Mouse (Mus musculus) neural tube, embryonic 10.5 days (tissue): ENCODE data around the gene Lingo1.
A peak's percentile ranks its signal among the peaks of the same experiment; 100 is the strongest.

Experiments
- DNase-seq: peaks from one replicate; pipeline ENCODE4 v3.0.0-alpha.2; 2017; ENCODE audit warnings: low spot score; ENCODE audit errors: extremely low spot score

Lingo1 gene

GRCm38 (mm10) chr9:56727703-56728684 is 68.3 kb downstream of the Lingo1 start:
- DNase-seq = no peak

DNA sequence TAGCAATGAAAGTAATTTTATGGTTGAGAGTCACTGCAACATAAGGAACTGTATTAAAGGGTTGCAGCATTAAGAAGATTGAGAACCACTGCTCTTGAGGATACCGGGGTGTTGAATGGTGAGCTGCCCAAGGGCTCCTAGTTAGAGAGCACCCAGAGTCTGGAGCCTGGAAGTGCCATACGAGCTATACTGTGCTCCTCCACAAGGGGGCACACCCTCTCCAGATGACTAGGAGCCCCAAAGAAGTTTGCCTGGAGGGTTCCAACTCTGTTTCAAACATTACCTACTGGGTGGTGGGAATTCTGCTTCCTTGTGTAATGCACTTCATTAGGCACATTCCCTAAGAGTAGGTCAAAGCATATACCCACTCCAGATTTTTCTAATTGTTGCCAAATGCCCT is 70.5 kb downstream of the Lingo1 start:
- DNase-seq = peak; percentile 53

DNA sequence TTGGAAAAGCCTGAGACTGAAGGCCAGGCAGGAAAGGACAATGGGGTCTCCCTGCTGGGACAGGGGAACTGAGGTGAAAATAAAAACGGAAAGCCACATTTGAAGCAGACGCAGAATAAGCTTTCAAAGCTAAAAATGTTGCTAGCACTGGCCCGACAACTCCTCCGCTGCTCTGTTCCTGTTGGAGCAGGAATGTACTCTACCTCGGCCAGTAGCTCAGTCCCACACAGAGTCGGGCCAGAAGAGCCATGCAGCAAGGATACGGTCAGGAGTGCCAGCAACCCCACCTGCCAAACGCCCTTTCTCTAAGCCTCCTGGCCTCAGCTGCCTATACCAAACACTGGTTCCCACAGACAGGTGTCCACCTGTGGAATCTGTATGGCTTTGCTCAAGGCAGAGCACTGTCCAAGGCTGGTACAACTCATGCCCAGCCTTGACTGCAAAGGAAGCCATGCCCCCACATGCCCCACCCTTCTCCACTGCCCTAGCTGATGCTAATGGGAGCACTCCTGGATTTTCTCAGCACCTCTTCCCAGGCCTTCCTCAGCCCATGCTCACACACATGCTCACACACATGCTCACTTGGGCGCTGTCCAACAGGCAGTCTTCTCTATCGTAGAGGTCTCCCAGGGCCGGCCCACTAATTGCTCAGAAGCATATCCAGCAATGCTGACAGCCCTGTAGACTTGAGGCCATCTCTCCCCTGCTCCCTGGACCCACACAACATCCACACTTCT is 74.0 kb downstream of the Lingo1 start:
- no peak for DNase-seq

GRCm38 (mm10) chr9:56718984-56719383 is 77.3 kb downstream of the Lingo1 start:
- no peak for DNase-seq

DNA sequence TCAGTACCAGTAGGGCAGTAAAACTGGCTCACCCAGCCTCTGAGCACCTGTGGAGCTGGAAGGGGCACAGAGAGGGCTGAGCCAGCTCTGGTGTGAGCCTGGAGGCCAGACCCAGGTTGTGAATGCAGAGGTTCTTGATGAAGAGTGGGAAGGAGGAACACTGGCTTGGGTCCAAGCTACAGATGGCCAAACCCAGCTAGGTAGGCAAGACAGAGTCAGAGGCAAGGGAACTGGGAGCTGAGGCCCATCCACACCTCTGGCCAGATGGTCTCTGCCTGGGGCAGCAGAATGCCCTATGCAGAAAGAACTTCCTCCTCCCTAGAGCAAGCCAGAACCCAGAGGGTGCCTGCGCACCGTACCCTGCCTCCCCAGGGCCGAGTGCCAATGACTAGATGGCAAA is 79.7 kb downstream of the Lingo1 start:
- no peak for DNase-seq

GRCm38 (mm10) chr9:56716066-56716465 is 80.2 kb downstream of the Lingo1 start:
- no peak for DNase-seq

DNA sequence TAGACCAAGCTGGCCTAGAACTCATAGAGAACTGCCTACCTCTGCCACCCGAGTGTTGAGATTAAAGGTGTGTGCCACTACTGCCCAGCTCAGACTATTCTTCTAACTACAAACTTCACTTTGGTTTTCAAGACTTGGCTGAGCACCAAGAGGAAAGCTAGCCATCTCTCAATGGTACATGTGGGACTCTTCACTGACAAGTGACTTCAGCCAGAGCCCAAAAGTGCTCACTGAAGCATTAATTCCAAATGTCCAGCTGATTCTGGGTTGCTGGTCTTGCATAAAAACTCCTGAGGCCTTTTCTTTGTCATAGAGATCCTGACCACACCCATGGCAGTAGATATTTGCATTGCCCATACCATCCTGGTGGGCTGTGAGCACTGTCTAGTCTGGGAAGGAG is 81.9 kb downstream of the Lingo1 start:
- DNase-seq = no peak

DNA sequence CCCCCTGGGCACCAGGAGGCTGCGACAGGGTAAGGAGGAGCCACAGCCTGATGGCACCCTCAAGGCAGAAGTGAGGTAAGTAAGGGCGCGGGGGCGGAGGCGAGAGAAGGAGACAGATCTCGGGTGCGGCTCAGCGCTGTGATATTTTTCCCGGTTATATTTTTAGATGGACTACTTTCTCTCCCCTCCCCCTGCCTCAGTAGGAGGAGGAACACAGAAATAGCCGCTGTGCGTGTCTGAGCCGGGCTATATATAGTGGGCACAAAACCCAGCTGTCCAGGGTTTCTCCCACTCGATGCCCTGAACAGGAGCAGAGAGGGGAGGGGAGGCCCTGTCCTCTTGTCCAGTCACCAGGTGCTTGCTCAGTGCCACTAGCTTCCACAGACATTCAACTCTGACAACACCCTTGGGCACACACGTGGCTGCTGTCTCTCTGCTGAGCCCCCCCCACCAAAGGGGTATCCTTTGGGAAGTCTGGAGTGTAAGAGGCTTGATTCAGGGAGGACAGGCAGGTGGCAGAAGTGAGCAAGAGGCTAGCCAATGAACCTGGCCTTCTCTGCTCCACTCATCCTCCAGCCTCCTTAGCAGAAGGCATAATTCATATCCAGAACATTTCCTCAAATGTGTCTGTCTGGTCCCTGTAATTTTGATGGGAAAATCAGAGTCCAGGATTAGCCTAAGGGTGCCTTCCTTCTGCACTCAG is 83.5 kb downstream of the Lingo1 start:
- DNase-seq = no peak

- no peak for DNase-seq
Measured at GRCm38 (mm10) chr9:56710958-56711357, 85.3 kb downstream of the Lingo1 start.

DNA sequence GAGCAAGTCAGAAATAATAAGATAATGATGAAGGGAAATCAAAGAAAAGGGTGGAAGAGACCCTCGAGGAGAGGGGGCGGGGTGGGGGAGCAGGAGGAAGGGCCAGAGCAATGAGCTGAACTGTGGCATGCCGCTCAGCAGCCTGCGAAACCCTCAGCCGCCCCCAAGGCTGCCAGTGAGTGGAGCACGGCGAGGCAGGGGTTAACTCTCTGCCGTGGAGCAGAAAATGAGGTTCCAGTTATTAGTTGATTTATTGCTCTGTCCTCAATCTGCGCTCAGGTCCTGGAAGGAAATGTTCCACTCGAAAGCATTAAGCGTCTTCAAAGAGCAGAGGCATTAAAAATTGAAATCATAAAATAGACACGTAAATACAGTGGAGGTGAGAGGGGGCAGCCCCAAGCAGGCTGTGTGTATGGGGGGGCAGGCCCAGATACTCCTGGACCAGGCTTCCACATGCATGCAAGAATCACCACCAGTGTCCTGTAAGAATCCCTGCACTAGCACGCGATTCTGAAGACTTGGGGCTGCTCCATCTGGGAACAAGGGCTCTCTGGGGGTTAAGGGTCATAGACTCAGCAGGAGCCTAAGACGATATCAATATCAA is 89.7 kb downstream of the Lingo1 start:
- no peak for DNase-seq

- DNase-seq = no peak
Measured at GRCm38 (mm10) chr9:56701394-56701793, 94.9 kb downstream of the Lingo1 start.

GRCm38 (mm10) chr9:56700866-56701265 is 95.4 kb downstream of the Lingo1 start:
- DNase-seq = no peak

DNA sequence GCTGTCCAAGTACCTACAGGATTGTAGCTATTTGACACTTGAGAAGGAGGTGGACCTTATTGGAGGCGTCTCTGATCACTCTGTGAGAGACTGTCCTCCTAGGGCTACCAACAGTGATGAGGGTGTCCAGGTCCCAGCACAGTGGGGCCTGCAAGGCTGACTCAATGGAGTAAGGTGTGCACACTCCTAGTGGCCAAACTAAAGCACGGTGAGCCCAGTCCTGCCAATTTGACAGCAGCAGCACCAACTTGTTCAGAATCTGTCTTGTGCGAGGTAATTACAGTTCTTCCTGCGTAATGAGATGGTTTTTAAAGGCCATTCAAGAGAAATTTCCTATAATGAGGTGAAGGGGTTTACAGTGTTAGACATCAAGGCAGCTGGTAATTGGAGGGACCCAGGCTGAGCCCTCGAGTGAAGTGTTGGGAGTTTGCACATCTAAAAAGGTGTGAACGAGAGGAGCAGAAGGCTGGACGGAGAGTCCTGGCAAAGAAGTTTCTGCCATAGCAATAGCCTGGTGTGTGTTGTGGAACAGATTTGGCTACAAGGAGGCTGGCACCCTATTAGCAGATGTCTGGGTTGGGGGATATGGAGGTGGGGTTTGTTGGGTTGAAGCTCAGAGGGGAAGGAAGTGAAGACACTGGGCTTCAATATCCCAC is 97.4 kb downstream of the Lingo1 start:
- no peak for DNase-seq

- no peak for DNase-seq
Measured at GRCm38 (mm10) chr9:56694079-56694478, 102.2 kb downstream of the Lingo1 start.

- no peak for DNase-seq
Measured at GRCm38 (mm10) chr9:56691226-56691625, 105.0 kb downstream of the Lingo1 start.

- DNase-seq = no peak
Measured at GRCm38 (mm10) chr9:56690679-56691078, 105.6 kb downstream of the Lingo1 start.

DNA sequence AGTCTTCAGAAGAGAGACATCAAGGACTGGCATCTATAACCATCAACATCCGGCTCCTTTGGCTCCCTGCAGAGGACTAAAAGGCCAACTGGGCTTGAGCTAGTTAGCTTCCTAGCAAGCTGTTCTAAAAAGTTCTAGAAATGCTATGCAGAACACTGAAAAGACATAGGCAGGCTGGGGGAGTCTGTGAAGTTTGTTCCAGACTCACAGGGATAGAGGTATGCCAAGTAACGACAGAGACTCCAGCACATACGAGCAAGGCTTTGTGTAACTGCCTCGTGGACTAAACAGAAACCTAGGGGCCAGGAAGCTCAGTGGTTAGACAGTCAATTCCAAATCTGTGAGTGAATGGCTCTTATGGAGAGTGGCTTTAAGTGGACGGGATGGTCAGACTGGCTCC is 108.8 kb downstream of the Lingo1 start:
- no peak for DNase-seq

DNA sequence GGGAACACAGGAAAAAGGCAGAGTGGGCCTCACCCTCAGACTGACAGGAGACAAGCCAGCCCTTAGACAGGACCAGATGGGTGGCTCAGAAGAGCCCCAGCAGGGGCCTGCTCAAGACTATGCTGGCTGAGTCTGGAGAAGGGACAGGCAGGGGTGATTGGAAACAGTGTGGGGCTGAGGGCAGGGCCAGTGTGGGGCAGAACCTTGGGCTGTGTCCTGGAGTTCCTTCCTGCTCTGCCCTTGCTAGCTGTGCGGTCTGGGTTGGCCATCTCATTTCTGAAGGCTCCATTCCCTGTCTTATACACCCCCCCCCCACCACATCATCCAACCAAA is 109.2 kb downstream of the Lingo1 start:
- DNase-seq = no peak

DNA sequence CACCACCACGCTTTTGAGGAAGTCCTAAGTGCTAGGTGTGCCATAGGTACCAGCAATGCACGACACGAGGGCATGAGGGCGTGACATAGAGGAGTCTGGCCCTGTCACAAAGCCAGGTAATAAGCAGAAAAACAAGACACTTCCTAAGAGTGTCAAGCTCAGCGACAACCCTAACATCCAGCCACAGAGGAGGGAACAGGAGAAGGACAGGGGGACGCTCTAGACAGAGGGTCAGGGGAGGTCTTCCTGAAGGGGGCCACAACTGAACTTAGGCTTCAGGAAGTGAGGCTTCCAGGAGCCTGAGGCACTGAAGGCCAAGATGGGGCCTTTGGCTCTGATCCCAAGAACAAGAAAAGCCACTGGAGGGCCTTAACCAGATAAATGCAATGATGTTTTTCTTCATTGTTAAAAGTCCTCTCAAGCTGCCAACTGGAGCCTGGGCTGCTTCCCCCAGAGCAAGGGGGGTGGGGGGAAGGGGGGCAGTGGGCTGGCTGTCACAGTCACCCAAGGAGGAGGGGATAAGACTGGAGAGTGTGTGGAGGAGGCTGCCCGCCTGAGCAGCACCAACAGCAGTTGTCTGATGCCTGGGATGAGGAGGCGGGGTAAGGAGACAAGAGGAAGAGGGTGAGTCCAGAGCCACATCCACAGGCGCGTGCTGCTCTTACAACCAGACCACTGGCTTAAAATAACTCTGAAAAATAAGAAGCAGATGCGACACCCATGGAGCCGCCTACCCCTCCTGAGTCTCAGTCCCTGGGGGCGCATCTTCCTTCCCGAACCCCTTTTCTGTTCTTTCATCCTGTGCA is 109.7 kb downstream of the Lingo1 start:
- no peak for DNase-seq

DNA sequence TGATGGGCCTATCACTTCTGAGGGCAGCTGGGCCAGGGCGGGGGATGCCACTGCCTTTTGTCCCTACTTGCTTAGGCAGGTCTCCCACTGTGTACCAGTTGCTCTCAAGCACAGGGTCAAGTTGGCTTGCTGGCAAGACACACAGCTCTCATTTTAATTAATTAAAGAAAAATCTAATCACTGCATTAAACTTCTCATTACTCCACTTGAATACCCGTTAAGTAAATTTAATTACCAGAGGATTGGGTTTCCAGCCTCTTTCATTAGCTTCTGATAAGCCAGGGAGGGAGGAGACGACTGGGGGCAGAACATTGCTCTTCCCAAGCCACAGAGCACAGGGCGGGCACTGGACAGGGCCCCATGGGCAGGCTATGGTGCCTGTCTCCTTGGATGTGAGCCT is 113.4 kb downstream of the Lingo1 start:
- DNase-seq = no peak
